Mouse (Mus musculus): ENCODE measurements around the gene Tprg.

GRCm38 (mm10) chr16:25335058-25335703 lies 48.6 kb downstream of the Tprg start:
- TF ChIP-seq CTCF (IDR thresholded peaks at IDR 0.05; ENCODE audit: insufficient read depth, low read depth, low read length): no peak
- TF ChIP-seq POLR2A (IDR thresholded peaks at IDR 0.05; ENCODE audit: insufficient read depth, low read depth, low read length): no peak
